Mouse (Mus musculus) megakaryocyte progenitor cell, adult 5-6 weeks (primary cell): Measurements from ENCODE around the gene C8g. TPM values are rescaled to one million over a fixed set of nuclear protein-coding genes. Genes with fewer than 3 reads are reported as not detected.

Source experiments
- ATAC-seq: replicated peaks from 2 replicates; pipeline ENCODE4 v1.8.0; 2016; ENCODE audit warnings: mild to moderate bottlenecking, moderate TSS enrichment, inconsistent platforms; ENCODE audit not compliant: poor library complexity
- total RNA-seq, 2 experiments: library from RNA; stranded (forward) in 1 of 2; stranded (reverse) in 1 of 2; fragments of 157-497, 149-512 nt in 1 of 2; fragments of 200-1000 nt in 1 of 2; gene quantifications; 2 replicates each; pipeline versions ENCODE4 v1.2.3 to v1.2.4; 2015 to 2017

The C8g gene
- total RNA-seq, 2 experiments from 2014 or later = 2.6 to 3.8 TPM

DNA sequence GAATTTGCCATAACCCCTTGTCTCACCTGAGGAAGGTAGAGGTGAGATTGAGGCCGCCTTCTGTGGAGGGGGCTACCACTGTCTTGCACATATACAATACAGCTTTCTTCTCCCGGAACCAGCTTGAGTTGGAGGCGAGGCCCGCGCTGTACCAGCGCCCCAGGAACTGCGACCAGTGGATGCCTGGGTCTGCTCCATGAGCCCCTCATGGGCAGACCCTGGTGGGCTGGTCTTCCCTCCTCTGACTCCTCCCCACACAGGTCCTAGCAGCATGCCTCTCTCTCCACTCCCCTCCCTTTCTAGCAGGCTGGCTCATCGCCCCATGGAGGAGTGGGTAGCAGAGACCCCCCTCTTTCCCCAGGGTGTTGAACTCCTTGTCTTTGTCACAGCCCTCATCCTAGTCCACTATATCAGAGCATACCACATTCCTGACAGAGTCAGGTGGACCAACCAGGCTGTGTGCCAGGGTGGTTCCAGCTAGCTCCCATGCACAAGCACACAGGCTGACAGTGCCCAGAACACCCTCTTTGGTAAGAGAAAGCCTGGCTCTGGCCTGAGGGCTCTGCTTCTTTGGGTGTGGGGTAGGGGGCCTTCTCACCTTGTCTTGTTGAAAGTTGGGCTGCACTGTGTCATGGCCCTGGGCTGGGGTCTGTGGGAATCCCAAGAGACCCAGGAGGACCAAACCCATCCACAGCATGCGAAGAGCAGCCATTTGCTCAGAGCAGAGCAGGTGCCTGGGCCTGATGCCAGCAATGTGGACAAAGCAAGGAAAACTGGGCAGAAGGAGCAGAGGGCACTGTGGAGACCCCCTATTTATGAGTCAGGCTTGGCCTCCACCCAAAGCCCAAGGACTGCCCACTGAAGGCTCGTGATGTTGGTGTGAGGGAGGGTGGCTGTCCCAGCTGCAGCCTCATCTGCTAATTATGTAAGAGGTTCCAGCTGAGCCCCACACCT is 32.3 kb downstream of the C8g start:
- no peak for ATAC-seq

DNA sequence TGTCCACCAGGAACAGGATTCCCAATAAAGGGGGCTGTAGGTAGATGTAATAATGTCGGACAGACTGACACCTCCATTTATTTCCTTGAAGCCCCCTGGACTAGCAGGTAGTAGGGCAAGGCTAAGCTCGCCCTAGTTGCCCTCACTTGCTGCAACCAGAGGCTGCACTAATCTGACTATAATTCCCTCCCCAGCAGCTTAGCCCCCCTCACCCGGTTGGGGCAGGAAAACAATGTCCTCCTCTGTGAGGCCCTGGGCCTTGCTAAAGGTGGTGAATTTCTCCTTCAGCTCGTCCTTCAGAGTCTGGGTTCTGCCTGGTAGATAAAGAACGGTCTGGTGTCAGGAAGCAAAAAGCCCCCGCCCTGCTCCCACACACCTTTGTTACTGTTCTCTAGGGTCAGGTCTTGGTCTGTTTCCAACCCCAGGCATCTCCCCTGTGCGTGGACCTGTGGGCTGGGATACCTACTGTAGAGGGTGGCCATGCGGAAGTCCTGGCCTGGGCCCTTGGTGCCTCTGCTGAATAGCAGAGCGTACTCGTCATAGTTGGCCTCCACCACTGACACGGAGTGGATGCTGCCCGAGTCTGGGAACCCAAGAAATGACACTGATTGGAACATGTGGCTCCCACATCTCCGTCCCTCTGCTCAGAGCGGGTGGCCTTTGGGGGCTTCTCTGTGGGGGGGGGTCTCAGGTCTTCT is 33.8 kb downstream of the C8g start:
- ATAC-seq = no peak

GRCm38 (mm10) chr2:25465816-25466635 is 35.5 kb downstream of the C8g start:
- ATAC-seq = peak; percentile 72

DNA sequence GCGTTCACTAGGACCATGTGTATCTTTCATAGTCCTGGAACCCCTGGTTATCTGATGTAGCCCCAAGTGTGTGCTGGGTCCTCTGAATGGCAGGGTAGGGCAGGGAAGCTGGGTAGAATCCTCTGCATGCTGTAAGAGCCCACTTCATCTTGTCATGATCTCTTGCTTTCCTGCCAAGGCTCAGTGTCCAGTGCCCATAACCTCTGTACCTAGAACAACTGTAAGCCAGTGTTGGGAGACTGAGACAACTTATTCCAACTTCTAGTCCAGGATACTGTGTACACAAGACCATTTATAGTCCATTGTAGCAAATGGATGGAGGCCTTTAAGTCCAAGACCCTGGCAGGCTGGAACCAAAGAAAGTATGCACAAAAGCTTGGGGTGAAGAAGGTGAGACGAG is 36.3 kb downstream of the C8g start:
- no peak for ATAC-seq

DNA sequence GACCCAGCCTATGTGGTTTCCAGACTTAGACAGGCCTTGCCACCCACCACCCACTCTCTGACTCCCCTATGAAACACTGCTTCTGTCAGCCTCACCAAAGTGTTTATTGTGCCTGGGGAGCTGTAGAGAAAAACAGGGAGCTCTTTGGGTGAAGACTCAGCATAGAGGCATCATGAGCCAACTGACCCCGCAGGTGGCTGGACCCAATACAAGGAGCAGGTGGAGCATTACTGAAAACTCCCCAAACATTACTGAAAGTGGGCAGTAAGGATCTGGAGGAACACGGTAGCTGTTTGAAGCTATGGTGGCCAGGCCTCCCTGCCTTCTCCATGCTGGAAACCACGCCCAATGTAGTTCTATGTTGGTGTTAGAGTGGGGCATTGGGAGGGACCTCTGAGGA is 37.9 kb downstream of the C8g start:
- no peak for ATAC-seq

DNA sequence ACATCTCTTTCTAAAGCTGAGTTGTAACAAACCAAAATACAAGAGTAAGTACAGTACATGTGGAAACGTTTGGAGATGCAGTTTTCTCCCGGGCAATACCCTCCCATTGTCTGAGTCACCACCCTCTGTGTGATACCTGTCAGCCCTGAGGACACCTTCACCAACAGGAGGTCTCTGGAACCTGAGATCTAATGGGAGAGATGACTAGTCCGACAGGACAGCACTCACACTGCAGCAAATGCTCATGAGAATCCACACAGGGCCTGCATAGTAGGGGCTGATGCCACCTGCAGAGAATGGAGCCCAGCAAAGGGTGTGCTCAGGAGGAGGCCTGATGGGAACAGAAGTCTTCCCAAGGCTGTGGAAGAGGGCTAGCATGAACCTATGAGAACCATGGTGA is 40.1 kb downstream of the C8g start:
- no peak for ATAC-seq

GRCm38 (mm10) chr2:25460551-25461309 is 40.8 kb downstream of the C8g start, which contains the start of gene Paxx:
Gene Paxx, minus strand, starts transcription at chr2:25461094.
- peak; percentile 83 for ATAC-seq

DNA sequence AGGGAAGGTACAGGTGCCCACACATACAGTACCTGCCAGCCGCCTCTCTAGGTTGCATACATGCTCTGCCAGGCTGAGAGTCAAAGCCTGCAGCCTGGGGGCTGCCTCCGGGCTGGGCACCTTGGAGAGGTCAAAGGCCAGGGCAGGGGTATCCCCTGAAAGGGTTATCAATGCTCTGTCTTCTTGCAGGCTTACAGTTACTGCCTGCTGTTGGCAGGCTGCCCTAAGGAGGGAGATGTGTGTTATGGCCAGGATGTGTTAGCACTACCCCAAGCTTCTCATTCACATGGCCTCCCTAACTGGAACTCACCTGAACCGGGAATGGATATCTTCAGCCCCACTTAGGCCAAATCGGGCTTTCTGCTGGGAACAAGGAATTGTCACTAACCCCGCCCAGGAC is 41.4 kb downstream of the C8g start:
- ATAC-seq = no peak

DNA sequence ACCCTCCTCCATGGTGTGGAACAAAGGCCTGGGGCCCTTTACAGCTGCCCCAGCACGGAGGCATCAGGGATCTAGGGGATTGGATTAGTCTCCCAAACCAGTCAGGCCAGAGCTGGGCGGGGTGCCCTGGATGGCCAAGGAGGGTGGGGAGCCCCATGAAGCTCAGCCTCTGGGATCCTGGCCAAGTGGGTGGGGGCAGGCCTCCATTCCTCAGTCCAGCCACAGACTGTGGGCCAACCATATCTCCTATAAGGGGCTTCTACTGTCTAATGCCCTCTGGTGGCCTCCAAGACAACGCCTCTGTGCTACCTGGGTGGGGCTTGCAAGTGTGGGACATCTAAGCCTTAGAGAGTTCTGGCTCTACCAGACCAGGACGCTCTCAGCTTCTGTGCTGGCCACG is 42.6 kb downstream of the C8g start:
- peak; percentile 32; the same call in 1 of the 2 replicates for ATAC-seq

GRCm38 (mm10) chr2:25457022-25457896 is 44.3 kb downstream of the C8g start:
- no peak for ATAC-seq

- ATAC-seq = no peak
Observed at GRCm38 (mm10) chr2:25456205-25456953, 45.1 kb downstream of the C8g start, which contains the start of gene Clic3. Gene Clic3, plus strand, starts transcription at chr2:25456838.

DNA sequence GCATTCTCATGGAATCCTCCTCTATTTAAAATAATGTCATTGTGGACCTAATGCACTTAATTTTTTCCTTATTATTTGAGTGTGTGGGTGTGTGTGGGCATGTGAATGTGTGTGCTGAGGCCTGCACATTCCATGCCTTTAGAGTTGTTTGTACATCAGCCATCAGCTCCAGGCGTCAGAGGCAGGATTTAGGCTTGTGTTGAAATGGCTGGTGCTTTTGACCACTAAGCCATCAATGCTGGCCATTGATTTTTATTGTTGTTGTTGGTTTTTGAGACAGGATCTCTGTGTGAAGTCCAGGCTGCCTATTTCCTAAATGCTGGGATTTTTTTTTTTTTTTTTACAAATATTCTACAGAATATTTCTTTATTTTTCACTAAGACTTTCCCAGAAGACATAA is 48.6 kb downstream of the C8g start:
- no peak for ATAC-seq

- ATAC-seq = peak; percentile 70
Observed at GRCm38 (mm10) chr2:25450853-25451647, 50.5 kb downstream of the C8g start.

Other genes starting within 250 kb of the C8g start
Only the 30 nearest of the 36 such genes appear.
- not detected in 2 replicates for gene Lrrc26, start 211.8 kb downstream of the C8g start, total RNA-seq (2015)
- gene Lrrc26, start 211.8 kb downstream of the C8g start, total RNA-seq (2017) = not detected in 2 replicates
- gene Grin1, start 182.5 kb downstream of the C8g start, total RNA-seq (2015) = not detected in 2 replicates
- not detected in 2 replicates for gene Grin1, start 182.5 kb downstream of the C8g start, total RNA-seq (2017)
- gene Man1b1, start 169.4 kb downstream of the C8g start, total RNA-seq (2015) = 19.1 and 23.4 TPM in 2 replicates
- 42.5 and 52.1 TPM in 2 replicates for gene Man1b1, start 169.4 kb downstream of the C8g start, total RNA-seq (2017)
- 15.8 and 16.3 TPM in 2 replicates for gene Dpp7, start 145.4 kb downstream of the C8g start, total RNA-seq (2015)
- gene Dpp7, start 145.4 kb downstream of the C8g start, total RNA-seq (2017) = 19.1 and 32.9 TPM in 2 replicates
- 42.2 and 60.4 TPM in 2 replicates for gene Uap1l1, start 136.0 kb downstream of the C8g start, total RNA-seq (2015)
- 13.6 and 14.5 TPM in 2 replicates for gene Uap1l1, start 136.0 kb downstream of the C8g start, total RNA-seq (2017)
- gene Sapcd2, start 129.4 kb downstream of the C8g start, total RNA-seq (2015) = 6.0 and 10.8 TPM in 2 replicates
- 5.8 and 6.7 TPM in 2 replicates for gene Sapcd2, start 129.4 kb downstream of the C8g start, total RNA-seq (2017)
- gene Entpd2, start 105.8 kb downstream of the C8g start, total RNA-seq (2015) = not detected in 2 replicates
- not detected in 2 replicates for gene Entpd2, start 105.8 kb downstream of the C8g start, total RNA-seq (2017)
- 1.5 TPM in 1 of 2 replicates, not detected in the other for gene Npdc1, start 102.4 kb downstream of the C8g start, total RNA-seq (2015)
- 0.27 TPM in 1 of 2 replicates, not detected in the other for gene Npdc1, start 102.4 kb downstream of the C8g start, total RNA-seq (2017)
- 11.1 and 12.5 TPM in 2 replicates for gene Fut7, start 78.5 kb downstream of the C8g start, total RNA-seq (2015)
- 21.4 and 24.2 TPM in 2 replicates for gene Fut7, start 78.5 kb downstream of the C8g start, total RNA-seq (2017)
- 66.7 and 70.5 TPM in 2 replicates for gene Abca2, start 73.0 kb downstream of the C8g start, total RNA-seq (2015)
- gene Abca2, start 73.0 kb downstream of the C8g start, total RNA-seq (2017) = 26.9 and 29.5 TPM in 2 replicates
- not detected in 2 replicates for gene Clic3, start 44.9 kb downstream of the C8g start, total RNA-seq (2015)
- gene Clic3, start 44.9 kb downstream of the C8g start, total RNA-seq (2017) = 0.27 TPM in 1 of 2 replicates, not detected in the other
- 32.8 and 40.9 TPM in 2 replicates for gene Paxx, start 40.6 kb downstream of the C8g start, total RNA-seq (2015)
- gene Paxx, start 40.6 kb downstream of the C8g start, total RNA-seq (2017) = 15.3 and 21.3 TPM in 2 replicates
- 0.42 TPM in 1 of 2 replicates, not detected in the other for gene Ptgds, start 31.7 kb downstream of the C8g start, total RNA-seq (2015)
- gene Ptgds, start 31.7 kb downstream of the C8g start, total RNA-seq (2017) = not detected in 2 replicates
- 0.27 TPM in 1 of 2 replicates, not detected in the other for gene Lcn12, start 7.8 kb downstream of the C8g start, total RNA-seq (2015)
- not detected in 2 replicates for gene Lcn12, start 7.8 kb downstream of the C8g start, total RNA-seq (2017)
- 27.1 and 27.6 TPM in 2 replicates for gene Fbxw5, start 969 bp downstream of the C8g start, total RNA-seq (2015)
- gene Fbxw5, start 969 bp downstream of the C8g start, total RNA-seq (2017) = 25.1 and 27.4 TPM in 2 replicates
- 9.7 and 10.8 TPM in 2 replicates for gene Traf2, start 45.2 kb upstream of the C8g start, total RNA-seq (2015)
- 13.7 and 14.2 TPM in 2 replicates for gene Traf2, start 45.2 kb upstream of the C8g start, total RNA-seq (2017)
- 141 and 144 TPM in 2 replicates for gene Edf1, start 56.1 kb upstream of the C8g start, total RNA-seq (2015)
- gene Edf1, start 56.1 kb upstream of the C8g start, total RNA-seq (2017) = 95.5 and 128 TPM in 2 replicates
- gene Mamdc4, start 73.1 kb upstream of the C8g start, total RNA-seq (2015) = 0.42 and 0.86 TPM in 2 replicates
- gene Mamdc4, start 73.1 kb upstream of the C8g start, total RNA-seq (2017) = 0.12 and 9.3 TPM in 2 replicates
- gene Phpt1, start 73.5 kb upstream of the C8g start, total RNA-seq (2015) = 48.1 and 56.5 TPM in 2 replicates
- 29.6 and 35.4 TPM in 2 replicates for gene Phpt1, start 73.5 kb upstream of the C8g start, total RNA-seq (2017)
- not detected in 2 replicates for gene Ajm1, start 80.0 kb upstream of the C8g start, total RNA-seq (2015)
- gene Ajm1, start 80.0 kb upstream of the C8g start, total RNA-seq (2017) = 0.10 TPM in 1 of 2 replicates, not detected in the other
- 37.4 and 49.5 TPM in 2 replicates for gene Rabl6, start 106.8 kb upstream of the C8g start, total RNA-seq (2015)
- 54.9 and 86.7 TPM in 2 replicates for gene Rabl6, start 106.8 kb upstream of the C8g start, total RNA-seq (2017)
- gene Ccdc183, start 116.0 kb upstream of the C8g start, total RNA-seq (2015) = not detected in 2 replicates
- gene Ccdc183, start 116.0 kb upstream of the C8g start, total RNA-seq (2017) = not detected in 2 replicates
- gene Tmem141, start 120.3 kb upstream of the C8g start, total RNA-seq (2015) = 9.9 and 17.4 TPM in 2 replicates
- 18.1 and 18.6 TPM in 2 replicates for gene Tmem141, start 120.3 kb upstream of the C8g start, total RNA-seq (2017)
- 0.68 and 1.4 TPM in 2 replicates for gene Fcna, start 126.3 kb upstream of the C8g start, total RNA-seq (2015)
- gene Fcna, start 126.3 kb upstream of the C8g start, total RNA-seq (2017) = 0.50 and 1.7 TPM in 2 replicates
- gene Lcn8, start 151.4 kb upstream of the C8g start, total RNA-seq (2015) = not detected in 2 replicates
- not detected in 2 replicates for gene Lcn8, start 151.4 kb upstream of the C8g start, total RNA-seq (2017)
- not detected in 2 replicates for gene Lcn5, start 156.2 kb upstream of the C8g start, total RNA-seq (2015)
- not detected in 2 replicates for gene Lcn5, start 156.2 kb upstream of the C8g start, total RNA-seq (2017)
- gene Lcn6, start 175.1 kb upstream of the C8g start, total RNA-seq (2015) = not detected in 2 replicates
- gene Lcn6, start 175.1 kb upstream of the C8g start, total RNA-seq (2017) = not detected in 2 replicates
- not detected in 2 replicates for gene Lcn10, start 181.0 kb upstream of the C8g start, total RNA-seq (2015)
- gene Lcn10, start 181.0 kb upstream of the C8g start, total RNA-seq (2017) = not detected in 2 replicates
- gene Obp2a, start 198.3 kb upstream of the C8g start, total RNA-seq (2015) = not detected in 2 replicates
- gene Obp2a, start 198.3 kb upstream of the C8g start, total RNA-seq (2017) = not detected in 2 replicates
- gene Bmyc, start 205.0 kb upstream of the C8g start, total RNA-seq (2015) = 16.0 and 19.1 TPM in 2 replicates
- gene Bmyc, start 205.0 kb upstream of the C8g start, total RNA-seq (2017) = 6.5 and 8.6 TPM in 2 replicates